Mouse (Mus musculus): Measurements from ENCODE around the gene Fbxo28. TPM values are rescaled to one million over a fixed set of nuclear protein-coding genes. Genes with fewer than 3 reads are reported as not detected.

Fbxo28 gene
- total and polyA plus RNA-seq, 2 experiments from 2014 or later: 7.7 to 27.9 TPM

DNA sequence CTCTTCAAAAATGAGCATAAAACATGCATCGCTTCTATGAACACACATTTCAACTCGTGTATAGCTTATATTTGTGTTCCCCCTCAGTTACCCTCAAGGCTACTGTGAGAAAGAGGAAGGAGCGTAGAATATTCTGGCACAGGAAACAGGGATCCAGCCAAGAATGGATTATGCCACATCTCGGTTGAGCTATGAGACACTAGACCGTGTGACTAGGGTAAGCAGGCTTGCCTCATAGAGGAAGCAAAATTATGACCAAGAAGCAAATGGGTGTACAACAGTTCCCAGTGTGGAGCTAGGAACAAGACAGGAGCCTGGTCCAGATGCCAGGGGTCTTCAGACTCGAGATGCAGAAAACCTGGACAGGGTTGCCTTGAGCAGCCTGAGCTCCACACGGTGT is 39.3 kb upstream of the Fbxo28 start:
- WGBS: 68% methylated on average over 7 of the region's 7 CpGs
- TF ChIP-seq EP300 (IDR thresholded peaks at IDR 0.05; ENCODE audit: low read depth) (no peak), CTCF (IDR thresholded peaks at IDR 0.05; ENCODE audit: low read depth) (no peak)
- Histone ChIP-seq H3K36me3 (replicated peaks; ENCODE audit: control insufficient read depth, insufficient read depth, low read length) (no peaks in the 10 kb centered on the region), H3K9me3 (replicated peaks; ENCODE audit: control insufficient read depth, low read length) (no peaks in the 10 kb centered on the region), H3K4me3 (ENCODE audit: low read depth, low read length) (no peak overlapping the region), H3K4me1 (ENCODE audit: control insufficient read depth, insufficient read depth) (no peaks in the 10 kb centered on the region), H3K27ac (ENCODE audit: low read depth) (no peak overlapping the region), H3K4me2 (ENCODE audit: low read depth, low read length) (no peak overlapping the region), H3K27me3 (ENCODE audit: control insufficient read depth, insufficient read depth, low read length) (no peaks in the 10 kb centered on the region), H3K9ac (replicated peaks; ENCODE audit: low read depth, low read length) (no peak overlapping the region)
- ATAC-seq (ENCODE audit: insufficient read depth, low read depth): no peak
- DNase-seq (ENCODE audit: low spot score): no peak

DNA sequence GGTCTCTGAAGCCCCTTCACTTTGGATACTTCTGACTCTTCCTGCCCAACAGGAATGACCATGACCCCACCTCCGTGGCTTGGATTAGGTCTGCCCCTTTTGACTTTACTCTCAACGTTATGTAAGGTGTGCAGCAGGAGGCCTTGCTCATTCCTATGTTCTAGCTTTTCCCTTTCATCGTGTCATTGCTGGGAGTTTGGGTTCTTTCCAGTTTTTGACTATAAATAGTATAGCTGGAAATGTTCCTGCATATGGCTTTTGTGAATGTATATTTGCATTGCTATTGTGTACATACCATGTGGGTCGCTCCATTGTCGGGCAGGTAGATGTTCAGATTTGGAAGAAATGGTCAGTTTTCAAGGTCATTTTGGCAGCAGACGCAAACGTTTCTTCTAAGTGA is 37.4 kb upstream of the Fbxo28 start:
- Histone ChIP-seq H3K36me3 (replicated peaks; ENCODE audit: control insufficient read depth, insufficient read depth, low read length) (no peaks in the 10 kb centered on the region), H3K9ac (replicated peaks; ENCODE audit: low read depth, low read length) (no peak overlapping the region), H3K4me2 (ENCODE audit: low read depth, low read length) (no peak overlapping the region), H3K4me3 (ENCODE audit: low read depth, low read length) (no peak overlapping the region), H3K9me3 (replicated peaks; ENCODE audit: control insufficient read depth, low read length) (no peaks in the 10 kb centered on the region), H3K4me1 (ENCODE audit: control insufficient read depth, insufficient read depth) (no peaks in the 10 kb centered on the region), H3K27ac (ENCODE audit: low read depth) (no peak overlapping the region), H3K27me3 (ENCODE audit: control insufficient read depth, insufficient read depth, low read length) (no peaks in the 10 kb centered on the region)
- ATAC-seq (ENCODE audit: insufficient read depth, low read depth) (no peak), DNase-seq (ENCODE audit: low spot score) (no peak)
- 61% methylated on average over 7 of the region's 7 CpGs for WGBS
- TF ChIP-seq CTCF (IDR thresholded peaks at IDR 0.05; ENCODE audit: low read depth) (no peak), EP300 (IDR thresholded peaks at IDR 0.05; ENCODE audit: low read depth) (no peak)

DNA sequence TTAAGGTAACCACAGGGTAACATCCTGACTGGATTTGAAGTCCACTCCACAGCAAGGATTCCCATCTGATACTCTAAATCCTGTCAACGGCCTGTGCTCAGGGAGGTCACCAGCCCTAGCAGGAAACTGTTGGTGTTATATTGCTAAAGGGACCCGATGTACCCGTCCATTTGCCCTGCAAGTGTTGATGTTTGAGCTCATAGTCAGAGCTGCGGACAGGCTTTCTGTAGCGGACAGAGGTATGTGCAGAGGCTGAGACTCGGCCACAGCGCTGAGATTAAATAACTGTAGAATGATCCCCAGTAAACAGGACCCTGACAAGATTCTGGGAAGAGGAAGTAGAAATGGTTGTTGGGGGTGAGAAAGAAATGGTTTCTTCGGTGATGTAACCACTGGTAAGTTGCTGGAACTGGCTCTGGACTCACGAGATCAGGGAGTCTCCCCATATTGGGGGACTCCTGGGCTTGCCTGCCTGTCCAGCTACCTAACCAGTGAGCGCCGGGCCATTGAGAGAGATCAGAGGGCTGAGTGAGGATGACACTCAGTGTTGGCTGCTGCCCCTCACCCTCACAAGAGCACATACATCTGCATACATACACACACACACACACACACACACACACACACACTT is 36.9 kb upstream of the Fbxo28 start:
- ATAC-seq (ENCODE audit: insufficient read depth, low read depth): no peak
- Histone ChIP-seq H3K27me3 (ENCODE audit: control insufficient read depth, insufficient read depth, low read length) (no peaks in the 10 kb centered on the region), H3K4me3 (ENCODE audit: low read depth, low read length) (no peak overlapping the region), H3K4me1 (ENCODE audit: control insufficient read depth, insufficient read depth) (no peaks in the 10 kb centered on the region), H3K9ac (replicated peaks; ENCODE audit: low read depth, low read length) (no peak overlapping the region), H3K4me2 (ENCODE audit: low read depth, low read length) (no peak overlapping the region), H3K36me3 (replicated peaks; ENCODE audit: control insufficient read depth, insufficient read depth, low read length) (no peaks in the 10 kb centered on the region), H3K27ac (ENCODE audit: low read depth) (no peak overlapping the region), H3K9me3 (replicated peaks; ENCODE audit: control insufficient read depth, low read length) (no peaks in the 10 kb centered on the region)
- TF ChIP-seq EP300 (IDR thresholded peaks at IDR 0.05; ENCODE audit: low read depth) (no peak), CTCF (IDR thresholded peaks at IDR 0.05; ENCODE audit: low read depth) (no peak)
- WGBS: 54% methylated on average over 11 of the region's 11 CpGs
- no peak for DNase-seq (ENCODE audit: low spot score)

DNA sequence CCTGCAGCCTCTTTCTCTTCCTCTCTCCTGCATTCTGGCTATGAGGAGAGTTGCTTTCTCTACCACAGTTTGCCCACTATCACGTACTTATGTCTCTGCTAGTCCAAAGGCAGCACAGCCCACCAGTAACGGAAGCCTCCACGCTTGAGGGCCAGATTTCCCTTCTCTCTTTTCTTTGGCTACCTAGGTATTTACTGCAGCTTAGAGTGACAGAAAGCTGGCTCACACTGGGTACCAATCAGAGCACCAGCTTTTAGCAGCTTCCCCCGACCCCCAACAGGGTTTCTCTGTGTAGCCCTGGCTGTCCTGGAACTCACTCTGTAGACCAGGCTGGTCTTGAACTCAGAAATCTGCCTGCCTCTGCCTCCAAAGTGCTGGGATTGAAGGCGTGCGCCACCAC is 36.1 kb upstream of the Fbxo28 start:
- Histone ChIP-seq H3K4me1 (ENCODE audit: control insufficient read depth, insufficient read depth) (no peaks in the 10 kb centered on the region), H3K27me3 (ENCODE audit: control insufficient read depth, insufficient read depth, low read length) (no peaks in the 10 kb centered on the region), H3K4me3 (ENCODE audit: low read depth, low read length) (no peak overlapping the region), H3K27ac (ENCODE audit: low read depth) (no peak overlapping the region), H3K9me3 (replicated peaks; ENCODE audit: control insufficient read depth, low read length) (no peaks in the 10 kb centered on the region), H3K36me3 (replicated peaks; ENCODE audit: control insufficient read depth, insufficient read depth, low read length) (no peaks in the 10 kb centered on the region), H3K4me2 (ENCODE audit: low read depth, low read length) (no peak overlapping the region), H3K9ac (replicated peaks; ENCODE audit: low read depth, low read length) (no peak overlapping the region)
- 82% methylated on average over 6 of the region's 6 CpGs for WGBS
- DNase-seq (ENCODE audit: low spot score) (no peak), ATAC-seq (ENCODE audit: insufficient read depth, low read depth) (no peak)
- TF ChIP-seq EP300 (IDR thresholded peaks at IDR 0.05; ENCODE audit: low read depth) (no peak), CTCF (IDR thresholded peaks at IDR 0.05; ENCODE audit: low read depth) (no peak)

DNA sequence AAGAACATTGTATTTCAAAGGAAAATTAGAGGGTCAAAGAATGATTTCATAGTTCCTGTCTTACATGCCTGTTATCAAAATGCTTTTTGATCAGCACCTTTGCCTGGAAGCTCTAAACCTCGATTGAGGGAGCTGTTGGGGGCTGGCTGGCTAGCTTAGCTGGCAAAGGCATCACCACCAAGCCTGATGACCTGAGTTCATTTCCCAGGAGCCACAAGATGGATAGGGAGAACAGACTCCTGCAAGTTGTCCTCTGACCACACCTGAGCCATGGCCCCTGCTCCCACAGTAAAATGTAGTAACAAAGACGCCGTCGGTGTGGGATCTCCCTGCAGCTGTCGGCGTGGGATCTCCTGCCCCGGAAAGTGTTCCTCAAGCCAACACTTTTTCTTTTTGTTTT is 35.4 kb upstream of the Fbxo28 start:
- H3K9me3 ChIP-seq (replicated peaks; ENCODE audit: control insufficient read depth, low read length): no peaks in the 10 kb centered on the region
- H3K4me1 ChIP-seq (ENCODE audit: control insufficient read depth, insufficient read depth): no peaks in the 10 kb centered on the region
- H3K4me3 ChIP-seq (ENCODE audit: low read depth, low read length): no peak overlapping the region
- H3K9ac ChIP-seq (replicated peaks; ENCODE audit: low read depth, low read length): no peak overlapping the region
- H3K36me3 ChIP-seq (replicated peaks; ENCODE audit: control insufficient read depth, insufficient read depth, low read length): no peaks in the 10 kb centered on the region
- DNase-seq (ENCODE audit: low spot score) (no peak), ATAC-seq (ENCODE audit: insufficient read depth, low read depth) (no peak)
- TF ChIP-seq EP300 (IDR thresholded peaks at IDR 0.05; ENCODE audit: low read depth): no peak
- no peak overlapping the region for H3K27ac ChIP-seq (ENCODE audit: low read depth)
- H3K4me2 ChIP-seq (ENCODE audit: low read depth, low read length): no peak overlapping the region
- WGBS: 87% methylated on average over 7 of the region's 7 CpGs
- H3K27me3 ChIP-seq (ENCODE audit: control insufficient read depth, insufficient read depth, low read length): no peaks in the 10 kb centered on the region

DNA sequence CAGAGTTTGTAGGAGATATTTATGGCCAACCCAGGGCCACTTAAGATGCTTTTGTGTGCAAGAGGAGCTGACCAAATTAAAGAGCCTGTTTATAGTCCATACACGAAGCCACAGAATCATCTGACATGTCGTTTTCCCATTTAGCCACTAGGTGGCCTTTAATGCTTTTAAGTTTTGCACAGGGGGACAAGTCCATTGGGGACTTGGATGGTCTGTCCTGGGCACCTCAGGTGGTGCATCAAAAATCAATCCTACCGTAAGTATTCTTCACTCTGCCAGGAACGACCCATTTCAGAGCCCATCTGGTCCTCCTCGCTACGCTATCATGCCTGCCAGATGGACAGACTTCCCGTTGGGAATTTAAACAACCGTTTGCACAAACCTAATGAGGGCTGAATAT is 34.8 kb upstream of the Fbxo28 start:
- H3K9ac ChIP-seq (replicated peaks; ENCODE audit: low read depth, low read length): no peak overlapping the region
- TF ChIP-seq EP300 (IDR thresholded peaks at IDR 0.05; ENCODE audit: low read depth) (no peak), CTCF (IDR thresholded peaks at IDR 0.05; ENCODE audit: low read depth) (peak; percentile 78)
- H3K4me2 ChIP-seq (ENCODE audit: low read depth, low read length): no peak overlapping the region
- no peaks in the 10 kb centered on the region for H3K36me3 ChIP-seq (replicated peaks; ENCODE audit: control insufficient read depth, insufficient read depth, low read length)
- no peaks in the 10 kb centered on the region for H3K9me3 ChIP-seq (replicated peaks; ENCODE audit: control insufficient read depth, low read length)
- H3K4me1 ChIP-seq (ENCODE audit: control insufficient read depth, insufficient read depth): no peaks in the 10 kb centered on the region
- WGBS: 23% methylated on average over 8 of the region's 8 CpGs
- no peak overlapping the region for H3K4me3 ChIP-seq (ENCODE audit: low read depth, low read length)
- ATAC-seq (ENCODE audit: insufficient read depth, low read depth): peak; percentile 47
- peak; percentile 60 for DNase-seq (ENCODE audit: low spot score)
- H3K27me3 ChIP-seq (ENCODE audit: control insufficient read depth, insufficient read depth, low read length): no peaks in the 10 kb centered on the region
- H3K27ac ChIP-seq (ENCODE audit: low read depth): no peak overlapping the region
